Mouse (Mus musculus): ENCODE data around the gene Dlgap5.
A peak's percentile ranks its signal among the peaks of the same experiment; 100 is the strongest.

Gene Dlgap5

DNA sequence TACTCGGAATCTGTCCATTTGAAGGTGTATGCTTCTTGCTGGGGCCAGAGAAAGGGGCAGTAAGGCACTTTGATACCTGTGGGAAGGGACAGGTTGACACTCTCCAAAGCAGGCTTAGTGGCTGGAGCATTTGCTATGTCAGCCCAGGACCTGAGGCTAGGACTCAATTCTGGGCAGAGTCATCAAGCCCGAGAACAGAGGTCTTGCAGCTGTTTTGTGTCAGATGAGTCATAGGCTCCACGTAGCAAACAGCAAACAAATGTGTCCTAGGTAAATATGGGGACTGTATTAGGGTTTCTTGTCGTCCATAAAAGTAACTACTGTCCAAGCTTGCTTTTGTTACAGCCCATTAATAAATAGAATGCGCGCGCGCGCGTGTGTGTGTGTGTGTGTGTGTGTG lies 65.9 kb downstream of the Dlgap5 start:
- DNase-seq (ENCODE audit: low read depth), result no peak

DNA sequence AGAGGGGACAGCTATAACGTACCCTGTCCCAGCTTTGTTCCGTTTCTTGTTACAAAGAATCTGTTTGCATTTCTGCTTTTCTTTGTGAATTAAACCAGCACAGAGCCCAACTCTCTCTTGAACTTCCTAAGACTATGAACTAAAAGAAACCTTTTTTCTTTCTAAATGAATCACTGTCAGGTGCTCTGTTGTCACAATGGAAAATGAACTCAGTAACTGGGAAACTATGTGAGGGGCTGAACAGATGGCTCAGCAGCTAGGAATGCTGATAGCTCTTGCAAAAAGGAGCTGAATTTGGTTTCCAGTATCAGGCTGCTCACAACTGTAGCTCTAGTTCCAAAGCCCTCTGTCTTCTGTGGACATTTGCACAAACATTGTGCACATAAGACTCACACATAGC lies 67.2 kb downstream of the Dlgap5 start:
- DNase-seq (ENCODE audit: low read depth), result peak; percentile 72

DNA sequence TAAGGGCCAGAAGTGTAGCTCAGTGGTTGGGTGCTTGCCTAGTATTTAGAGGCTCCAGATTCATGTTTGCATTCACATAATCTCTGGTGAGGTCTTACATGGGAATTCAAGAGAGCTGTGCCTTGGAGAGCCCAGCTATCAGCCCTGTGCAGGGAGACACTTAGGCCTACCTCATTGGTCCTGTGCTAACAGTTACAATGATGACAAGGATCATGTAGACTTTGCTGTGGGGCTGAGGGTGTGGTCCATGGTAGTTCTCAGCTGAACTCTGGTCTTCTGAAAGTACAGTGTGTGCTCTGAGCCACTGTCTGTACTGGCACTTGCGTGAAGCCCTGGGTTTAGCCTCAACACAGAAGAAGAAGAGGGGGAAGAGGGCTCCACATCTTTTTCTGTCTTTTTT lies 71.5 kb downstream of the Dlgap5 start:
- no peak for DNase-seq (ENCODE audit: low read depth)

DNA sequence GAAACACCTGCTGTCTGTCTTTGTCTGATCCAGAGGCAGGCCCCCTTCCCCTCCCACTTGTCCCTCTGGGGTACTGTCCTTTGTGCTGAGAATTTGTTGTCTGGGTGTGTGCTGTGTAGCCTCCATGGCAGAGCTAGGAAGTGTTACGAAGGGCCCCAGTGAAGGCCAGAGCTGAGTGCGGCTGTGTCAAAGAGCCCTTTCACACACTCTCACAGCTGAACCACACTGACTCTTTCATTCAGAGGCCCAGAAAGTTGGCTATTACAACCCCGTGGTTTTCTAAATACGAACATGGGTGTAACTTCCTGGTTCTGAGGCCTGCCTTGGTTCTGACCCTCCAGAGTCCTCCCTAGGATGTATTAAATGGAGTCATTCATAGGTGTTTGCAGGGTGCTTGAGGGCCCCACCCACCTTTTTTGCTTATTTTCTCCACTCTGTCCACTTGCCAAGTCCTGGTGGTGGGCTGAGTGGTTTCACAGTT lies 76.4 kb downstream of the Dlgap5 start:
- no peak for DNase-seq (ENCODE audit: low read depth)

DNA sequence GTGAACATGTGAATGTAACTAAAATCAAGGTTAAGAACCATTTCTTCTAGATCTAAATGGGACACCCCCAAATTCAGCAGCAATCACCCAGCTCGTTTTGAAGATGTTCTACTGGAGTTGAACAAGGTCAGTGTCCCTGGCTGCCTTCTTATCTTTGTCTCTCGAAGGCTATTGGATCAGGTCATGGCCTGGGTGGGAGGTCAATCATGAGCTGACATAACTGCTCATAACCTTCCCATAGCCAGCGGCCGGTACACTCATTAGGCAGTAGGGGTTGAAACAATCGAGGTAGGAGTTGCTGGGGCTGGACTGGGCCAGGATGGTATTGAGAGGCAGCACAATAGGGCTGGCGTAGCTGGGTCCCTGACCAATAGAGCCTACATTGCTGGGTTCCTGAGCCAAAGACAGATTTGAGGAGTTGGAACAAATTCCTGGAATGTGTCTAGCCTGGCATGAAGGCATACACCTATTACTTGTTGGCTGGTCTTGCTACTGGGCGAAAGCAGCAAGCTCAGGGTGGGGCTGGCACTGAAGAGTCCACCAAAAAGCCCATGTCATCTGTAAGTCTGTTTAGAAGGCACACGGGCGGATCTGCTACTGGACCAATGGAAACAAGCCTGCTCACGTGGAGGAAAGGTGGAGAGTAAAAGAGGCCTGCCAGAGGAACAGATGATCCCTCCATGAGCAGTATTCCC lies 77.8 kb downstream of the Dlgap5 start:
- no peak for DNase-seq (ENCODE audit: low read depth)
